Mouse (Mus musculus): ENCODE results near the gene Stk32c.

Stk32c gene

GRCm38 (mm10) chr7:139191619-139192018, 21.5 kb downstream of the Stk32c start:
- DNase-seq, result no peak

GRCm38 (mm10) chr7:139190616-139191015, 22.5 kb downstream of the Stk32c start:
- no peak for DNase-seq

- peak; percentile 44 for DNase-seq
Observed at GRCm38 (mm10) chr7:139188634-139189207, 24.4 kb downstream of the Stk32c start.

GRCm38 (mm10) chr7:139187771-139188633, 25.1 kb downstream of the Stk32c start:
- DNase-seq, result peak; percentile 84

- no peak for DNase-seq
Observed at GRCm38 (mm10) chr7:139187277-139187676, 25.8 kb downstream of the Stk32c start.

- no peak for DNase-seq
Observed at GRCm38 (mm10) chr7:139186436-139186835, 26.7 kb downstream of the Stk32c start.

- DNase-seq, result no peak
Observed at GRCm38 (mm10) chr7:139185971-139186370, 27.1 kb downstream of the Stk32c start.

- DNase-seq, result no peak
Observed at GRCm38 (mm10) chr7:139184846-139185245, 28.3 kb downstream of the Stk32c start.

- DNase-seq, result no peak
Observed at GRCm38 (mm10) chr7:139184396-139184795, 28.7 kb downstream of the Stk32c start.

- DNase-seq, result no peak
Observed at GRCm38 (mm10) chr7:139180058-139180457, 33.0 kb downstream of the Stk32c start.

- no peak for DNase-seq
Observed at GRCm38 (mm10) chr7:139179299-139179698, 33.8 kb downstream of the Stk32c start.

GRCm38 (mm10) chr7:139169143-139169542, 44.0 kb downstream of the Stk32c start:
- no peak for DNase-seq

- no peak for DNase-seq
Observed at GRCm38 (mm10) chr7:139164410-139164809, 48.7 kb downstream of the Stk32c start.

GRCm38 (mm10) chr7:139158956-139159355, 54.2 kb downstream of the Stk32c start:
- DNase-seq, result no peak

GRCm38 (mm10) chr7:139158549-139158948, 54.6 kb downstream of the Stk32c start:
- no peak for DNase-seq

- DNase-seq, result peak; percentile 14
Observed at GRCm38 (mm10) chr7:139157541-139157940, 55.6 kb downstream of the Stk32c start.

GRCm38 (mm10) chr7:139156341-139157058, 56.6 kb downstream of the Stk32c start:
- peak; percentile 72 for DNase-seq

GRCm38 (mm10) chr7:139152927-139153326, 60.2 kb downstream of the Stk32c start:
- DNase-seq, result peak; percentile 43

- DNase-seq, result peak; percentile 36
Observed at GRCm38 (mm10) chr7:139151116-139151515, 62.0 kb downstream of the Stk32c start.

- DNase-seq, result no peak
Observed at GRCm38 (mm10) chr7:139149373-139149772, 63.7 kb downstream of the Stk32c start.

- DNase-seq, result peak; percentile 55
Observed at GRCm38 (mm10) chr7:139147360-139147759, 65.7 kb downstream of the Stk32c start.

GRCm38 (mm10) chr7:139145891-139146290, 67.2 kb downstream of the Stk32c start:
- DNase-seq, result no peak

GRCm38 (mm10) chr7:139143785-139144184, 69.3 kb downstream of the Stk32c start:
- DNase-seq, result no peak
